Mouse (Mus musculus) embryonic facial prominence, embryonic 13.5 days (tissue): Measurements from ENCODE around the gene Ghr. TPM values are rescaled to one million over a fixed set of nuclear protein-coding genes. Genes with fewer than 3 reads are reported as not detected.

ENCODE experiments used
- ATAC-seq: fragments of 200-750 bp; cut with Nextera tagmentation; 2 replicates; pipeline ENCODE4 v1.8.0; 2017; ENCODE audit warnings: low read depth; ENCODE audit not compliant: insufficient number of reproducible peaks, insufficient read depth, low FRiP score, low TSS enrichment
- H3K27ac ChIP-seq: fragments of 300-500 bp; sonication (generic); 2 replicates; pipeline ENCODE4 v1.5.1; 2015; ENCODE audit warnings: moderate library complexity, mild to moderate bottlenecking, inconsistent platforms
- H3K27me3 ChIP-seq: fragments of 300-500 bp; sonication (generic); 2 replicates; pipeline ENCODE4 v1.6.1; 2015; ENCODE audit warnings: mild to moderate bottlenecking, inconsistent platforms
- H3K36me3 ChIP-seq: fragments of 300-500 bp; sonication (generic); 2 replicates; pipeline ENCODE4 v1.6.1; 2015; ENCODE audit warnings: mild to moderate bottlenecking, inconsistent platforms
- H3K4me1 ChIP-seq: fragments of 300-500 bp; sonication (generic); 2 replicates; pipeline ENCODE4 v1.6.1; 2015; ENCODE audit warnings: inconsistent platforms
- H3K4me2 ChIP-seq: fragments of 300-500 bp; sonication (generic); 2 replicates; pipeline ENCODE4 v1.6.1; 2015; ENCODE audit warnings: moderate library complexity, mild to moderate bottlenecking, inconsistent platforms
- H3K4me3 ChIP-seq: fragments of 300-500 bp; sonication (generic); 2 replicates; pipeline ENCODE4 v1.5.1; 2015; ENCODE audit warnings: mild to moderate bottlenecking, inconsistent platforms
- H3K9ac ChIP-seq: fragments of 300-500 bp; sonication (generic); 2 replicates; pipeline ENCODE4 v1.6.1; 2015; ENCODE audit warnings: mild to moderate bottlenecking, inconsistent platforms
- H3K9me3 ChIP-seq: fragments of 300-500 bp; sonication (generic); 2 replicates; pipeline ENCODE4 v1.6.1; 2016; ENCODE audit warnings: inconsistent platforms
- WGBS: fragments of 180-500 bp; shearing (Covaris S2); methylation state at CpG from one replicate; pipeline ENCODE4 v1.1.7; 2015; ENCODE audit warnings: mixed read lengths; 5-methylcytosine and 5-hydroxymethylcytosine counted together
- polyA plus RNA-seq: library from polyadenylated mRNA; unstranded; fragments of >200 nt; fragmentation: Nextera tagmentation; extraction: Ambion mirVana; gene quantifications from 2 replicates; pipeline ENCODE4 v1.2.1, GENCODE M21; 2015

Gene Ghr
- polyA plus RNA-seq, 1 experiment from 2014 or later, result 49.1 TPM

DNA sequence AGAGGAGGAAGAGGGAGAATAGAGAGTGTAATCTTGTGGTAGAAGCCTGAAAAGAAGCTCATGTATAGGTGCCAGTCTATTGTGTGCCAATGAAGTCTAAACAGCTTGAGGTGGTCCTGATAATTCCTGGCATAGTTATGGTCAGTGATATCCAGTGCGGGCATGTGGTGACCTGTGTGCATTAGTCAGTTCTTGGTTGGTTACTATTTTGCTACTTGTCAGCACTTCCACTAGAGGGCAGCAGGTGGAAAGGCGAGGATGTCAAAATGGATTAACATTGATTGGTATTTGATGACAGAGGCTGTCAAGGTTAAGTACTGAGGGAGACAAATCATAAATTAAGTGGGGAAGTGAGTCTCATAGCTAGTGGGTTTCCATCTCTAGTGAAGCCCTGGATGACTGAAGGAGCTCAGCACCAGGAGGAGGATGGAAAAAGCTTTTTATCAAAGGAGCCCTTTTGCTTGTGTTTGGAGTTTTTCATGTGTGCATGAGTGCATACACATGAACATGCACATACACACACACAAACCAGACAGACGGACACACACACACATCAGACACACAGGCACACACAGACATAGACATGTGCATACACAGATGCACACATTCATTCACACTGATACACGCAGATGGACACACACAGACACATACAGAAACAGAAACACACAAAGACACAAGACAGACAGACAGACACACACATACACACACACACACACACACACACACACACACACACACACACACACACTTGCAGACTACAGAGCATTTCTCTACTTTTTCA is 141.6 kb downstream of the Ghr start:
- H3K9ac ChIP-seq, result no peak overlapping the region
- H3K4me2 ChIP-seq, result no peak overlapping the region
- no peak overlapping the region for H3K4me3 ChIP-seq
- no peaks in the 10 kb centered on the region for H3K9me3 ChIP-seq
- H3K36me3 ChIP-seq, result no peaks in the 10 kb centered on the region
- no peaks in the 10 kb centered on the region for H3K27me3 ChIP-seq
- H3K27ac ChIP-seq, result no peak overlapping the region
- WGBS, result 58% methylated on average over 4 of the region's 4 CpGs
- no peak for ATAC-seq
- H3K4me1 ChIP-seq, result no peaks in the 10 kb centered on the region; the same call in 1 of the 2 replicates

DNA sequence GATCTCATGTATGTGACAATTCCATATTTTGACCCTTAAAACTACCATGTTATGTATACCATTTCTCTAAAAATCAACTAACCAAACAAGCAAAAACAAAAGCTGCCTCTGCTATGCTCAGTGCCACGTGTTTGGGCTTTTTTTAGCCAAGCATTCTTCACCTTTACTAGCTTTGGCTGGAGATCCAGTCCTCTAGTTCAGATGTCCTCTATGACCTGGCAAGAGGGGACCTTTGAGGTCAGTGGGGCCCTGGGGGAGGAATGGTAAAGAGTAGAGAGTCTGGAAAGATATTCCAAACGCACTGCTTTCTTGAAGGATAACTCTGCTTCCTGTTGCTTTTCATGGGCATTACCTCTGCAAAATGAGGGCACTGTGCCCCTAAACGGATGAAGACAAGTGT is 145.9 kb downstream of the Ghr start:
- Histone ChIP-seq H3K4me1 (no peaks in the 10 kb centered on the region), H3K36me3 (no peaks in the 10 kb centered on the region), H3K4me2 (no peak overlapping the region), H3K27ac (no peak overlapping the region), H3K9ac (no peak overlapping the region), H3K27me3 (no peaks in the 10 kb centered on the region), H3K4me3 (no peak overlapping the region), H3K9me3 (no peaks in the 10 kb centered on the region)
- no peak for ATAC-seq
- 49% methylated on average over 3 of the region's 3 CpGs for WGBS

GRCm38 (mm10) chr15:3435637-3436036 is 147.7 kb downstream of the Ghr start:
- no peak for ATAC-seq
- no peaks in the 10 kb centered on the region for H3K27me3 ChIP-seq
- no peaks in the 10 kb centered on the region for H3K4me1 ChIP-seq
- H3K27ac ChIP-seq, result no peak overlapping the region
- WGBS, result 35% methylated on average over 4 of the region's 4 CpGs
- H3K9me3 ChIP-seq, result no peaks in the 10 kb centered on the region
- no peaks in the 10 kb centered on the region for H3K36me3 ChIP-seq
- H3K9ac ChIP-seq, result no peak overlapping the region
- no peak overlapping the region for H3K4me3 ChIP-seq
- H3K4me2 ChIP-seq, result no peak overlapping the region

- Histone ChIP-seq H3K27me3 (no peaks in the 10 kb centered on the region), H3K36me3 (no peaks in the 10 kb centered on the region), H3K9me3 (no peaks in the 10 kb centered on the region), H3K4me3 (no peak overlapping the region), H3K9ac (no peak overlapping the region), H3K4me2 (no peak overlapping the region), H3K27ac (no peak overlapping the region), H3K4me1 (no peaks in the 10 kb centered on the region)
- WGBS, result 92% methylated on average over 3 of the region's 3 CpGs
- no peak for ATAC-seq
Observed at GRCm38 (mm10) chr15:3434461-3434860, 148.8 kb downstream of the Ghr start.

DNA sequence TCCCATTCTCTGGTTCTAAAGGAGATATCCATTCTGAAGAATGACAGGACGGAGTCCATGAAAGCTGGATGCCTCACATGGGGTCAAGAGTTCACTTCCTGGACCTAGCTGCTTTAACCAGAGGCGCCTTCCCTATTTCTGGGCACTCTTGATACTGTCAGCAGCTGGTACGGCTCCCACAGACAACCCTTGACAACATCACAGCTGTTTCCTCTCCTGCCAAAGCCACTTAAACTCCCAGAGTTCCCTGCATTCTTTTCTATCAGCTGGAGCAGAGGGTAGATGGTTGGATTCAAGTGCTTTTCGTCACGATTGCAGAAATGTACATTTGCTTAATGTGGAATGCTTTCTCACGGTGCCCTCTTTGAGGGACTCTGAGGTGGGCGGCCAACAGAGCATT is 150.0 kb downstream of the Ghr start:
- Histone ChIP-seq H3K4me1 (no peaks in the 10 kb centered on the region), H3K9ac (no peak overlapping the region), H3K9me3 (no peaks in the 10 kb centered on the region), H3K4me3 (no peak overlapping the region), H3K36me3 (no peaks in the 10 kb centered on the region), H3K27me3 (no peaks in the 10 kb centered on the region), H3K4me2 (no peak overlapping the region), H3K27ac (no peak overlapping the region)
- no peak for ATAC-seq
- 55% methylated on average over 7 of the region's 7 CpGs for WGBS

DNA sequence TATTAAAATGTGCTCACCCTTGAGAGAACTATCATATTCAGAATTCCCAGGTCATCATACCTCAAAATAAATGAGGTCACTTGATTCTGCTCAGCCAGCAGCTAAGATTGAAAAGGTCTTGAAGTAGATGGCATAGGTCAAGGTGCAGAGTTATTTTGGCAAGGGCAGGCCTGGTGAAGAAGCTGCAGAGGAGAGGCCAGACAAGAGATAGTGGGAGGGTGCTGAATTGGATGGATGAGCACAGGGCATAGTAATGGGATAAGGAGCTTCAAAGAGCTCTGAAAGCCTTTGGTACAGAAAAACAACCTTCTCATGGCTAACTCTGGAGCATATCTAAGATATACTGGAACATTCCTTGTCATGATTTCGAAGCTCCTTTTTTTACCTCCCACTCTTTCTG is 150.5 kb downstream of the Ghr start:
- ATAC-seq, result no peak
- Histone ChIP-seq H3K27ac (no peak overlapping the region), H3K9me3 (no peaks in the 10 kb centered on the region), H3K4me1 (no peaks in the 10 kb centered on the region), H3K27me3 (no peaks in the 10 kb centered on the region), H3K4me3 (no peak overlapping the region), H3K36me3 (no peaks in the 10 kb centered on the region), H3K4me2 (no peak overlapping the region), H3K9ac (no peak overlapping the region)
- WGBS, result 84% methylated on average over 1 of the region's 1 CpGs

GRCm38 (mm10) chr15:3429417-3429816 is 153.9 kb downstream of the Ghr start:
- Histone ChIP-seq H3K9me3 (no peaks in the 10 kb centered on the region), H3K27me3 (no peaks in the 10 kb centered on the region), H3K4me3 (no peak overlapping the region), H3K27ac (no peak overlapping the region), H3K4me2 (no peak overlapping the region), H3K36me3 (no peaks in the 10 kb centered on the region), H3K9ac (no peak overlapping the region), H3K4me1 (0 out of 2 replicates have a peak, but pooled peaks cover 5% of the 10 kb centered on the region)
- ATAC-seq, result no peak

DNA sequence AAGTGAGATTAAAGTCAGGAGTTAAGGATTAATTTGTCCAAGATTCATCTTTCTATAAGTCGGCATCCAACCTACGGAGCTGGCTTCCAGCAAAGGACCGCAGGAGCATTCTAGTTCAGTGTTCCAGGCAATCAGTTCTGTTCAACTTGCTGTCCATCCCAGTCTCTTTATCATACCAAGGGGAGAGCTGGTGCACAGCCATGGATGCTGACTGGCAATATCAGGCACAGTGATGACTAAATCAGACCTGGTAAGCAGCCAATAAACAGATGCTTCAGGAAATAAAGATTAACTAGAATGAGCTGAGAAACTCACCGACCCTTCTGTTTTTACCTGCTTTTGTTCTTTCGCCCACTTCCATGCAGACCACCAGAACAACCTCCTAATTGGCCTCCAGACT is 154.3 kb downstream of the Ghr start:
- H3K9ac ChIP-seq, result no peak overlapping the region
- no peak for ATAC-seq
- WGBS, result 91% methylated on average over 5 of the region's 5 CpGs

DNA sequence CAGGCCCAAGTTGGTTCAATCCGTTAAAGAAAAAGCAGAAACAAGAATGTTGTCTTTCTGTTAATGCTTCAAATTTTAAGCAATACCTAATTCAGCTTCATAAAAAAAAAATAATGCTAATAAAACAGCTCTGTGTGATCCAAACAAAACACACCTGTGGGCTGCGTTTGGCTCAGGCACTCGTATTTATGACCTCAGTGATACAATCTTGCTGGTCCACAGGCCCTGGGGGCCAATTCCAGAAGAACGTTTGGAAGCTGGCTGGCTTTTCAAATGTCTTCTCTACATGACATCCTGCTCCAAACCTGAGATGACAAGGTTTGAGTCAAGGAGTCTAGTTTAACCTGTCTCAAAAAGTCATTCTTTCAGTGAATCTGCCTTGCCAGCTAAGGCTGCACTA is 156.9 kb downstream of the Ghr start:
- 26% methylated on average over 4 of the region's 4 CpGs for WGBS

More for the DNA sequence above, 154.3 kb downstream of the Ghr start:
- no peaks in the 10 kb centered on the region for H3K9me3 ChIP-seq
- no peak overlapping the region for H3K27ac ChIP-seq
- H3K4me2 ChIP-seq, result no peak overlapping the region
- H3K36me3 ChIP-seq, result no peaks in the 10 kb centered on the region
- H3K27me3 ChIP-seq, result no peaks in the 10 kb centered on the region
- H3K4me3 ChIP-seq, result no peak overlapping the region
- H3K4me1 ChIP-seq, result 0 out of 2 replicates have a peak, but pooled peaks cover 5% of the 10 kb centered on the region

GRCm38 (mm10) chr15:3423177-3423576 is 160.1 kb downstream of the Ghr start:
- Histone ChIP-seq H3K27me3 (no peaks in the 10 kb centered on the region), H3K27ac (no peak overlapping the region), H3K9me3 (no peaks in the 10 kb centered on the region), H3K4me2 (no peak overlapping the region), H3K4me3 (no peak overlapping the region), H3K9ac (no peak overlapping the region), H3K36me3 (no peaks in the 10 kb centered on the region), H3K4me1 (peaks cover 16% of the 10 kb centered on the region)
- no peak for ATAC-seq
- WGBS, result 46% methylated on average over 4 of the region's 4 CpGs

More for the DNA sequence above, 156.9 kb downstream of the Ghr start:
- H3K4me1 ChIP-seq, result peaks cover 16% of the 10 kb centered on the region
- no peaks in the 10 kb centered on the region for H3K27me3 ChIP-seq
- H3K36me3 ChIP-seq, result no peaks in the 10 kb centered on the region
- no peak overlapping the region for H3K4me2 ChIP-seq
- ATAC-seq, result no peak
- H3K9ac ChIP-seq, result no peak overlapping the region
- no peak overlapping the region for H3K27ac ChIP-seq
- no peaks in the 10 kb centered on the region for H3K9me3 ChIP-seq
- no peak overlapping the region for H3K4me3 ChIP-seq

DNA sequence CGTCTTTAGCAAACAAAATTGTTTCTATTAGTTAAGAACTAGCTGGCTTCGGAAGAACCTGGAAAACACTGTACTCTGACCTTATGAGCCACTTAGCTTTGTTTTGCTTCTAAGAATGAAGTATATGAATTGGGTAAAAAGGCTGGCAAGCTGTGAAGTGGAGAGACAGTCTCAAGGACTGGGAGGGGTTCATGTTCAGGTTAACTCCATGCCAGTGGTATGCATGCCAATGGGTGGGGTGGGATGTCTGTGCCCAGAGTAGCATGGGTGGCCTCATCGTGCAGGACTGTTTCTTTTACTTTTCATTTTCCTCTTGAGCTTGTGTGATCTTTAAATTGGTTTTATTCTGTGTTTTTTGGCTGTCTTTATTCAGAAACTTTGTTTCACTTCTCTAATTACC is 165.6 kb downstream of the Ghr start:
- no peak overlapping the region for H3K9ac ChIP-seq
- H3K4me3 ChIP-seq, result no peak overlapping the region
- H3K36me3 ChIP-seq, result no peaks in the 10 kb centered on the region
- no peak overlapping the region for H3K27ac ChIP-seq
- no peaks in the 10 kb centered on the region for H3K9me3 ChIP-seq
- 88% methylated on average over 3 of the region's 3 CpGs for WGBS
- no peaks in the 10 kb centered on the region; the same call in 1 of the 2 replicates for H3K27me3 ChIP-seq
- no peaks in the 10 kb centered on the region for H3K4me1 ChIP-seq
- no peak overlapping the region for H3K4me2 ChIP-seq
- no peak for ATAC-seq

GRCm38 (mm10) chr15:3413103-3413502 is 170.2 kb downstream of the Ghr start:
- 87% methylated on average over 3 of the region's 3 CpGs for WGBS
- no peak for ATAC-seq
- Histone ChIP-seq H3K9ac (no peak overlapping the region), H3K4me1 (no peaks in the 10 kb centered on the region), H3K36me3 (no peaks in the 10 kb centered on the region), H3K4me2 (no peak overlapping the region), H3K27ac (no peak overlapping the region), H3K9me3 (no peaks in the 10 kb centered on the region), H3K27me3 (no peaks in the 10 kb centered on the region; the same call in 1 of the 2 replicates), H3K4me3 (no peak overlapping the region)
